In genomic region chr12:60892408-60892807, GRCm38 (mm10) we compare ENCODE assay signal across 36 mouse cellular contexts.
"Had no signal": no experiment of that assay in that cellular context is flagged by ENCODE, and none has a peak within 500 bp of the region (broad histone marks: within the 10 kb centered on the region; RNA-seq: fewer than 3 reads in every experiment).

No protein-coding gene starts in this region.

- H3K36me3 ChIP-seq: heart, embryonic 10.5 days; heart, embryonic 12.5 days; heart, embryonic 13.5 days; heart, embryonic 15.5 days; hindbrain, embryonic 10.5 days; hindbrain, embryonic 12.5 days; hindbrain, embryonic 13.5 days; hindbrain, embryonic 15.5 days; intestine, embryonic 15.5 days; kidney, embryonic 15.5 days had no signal

- H3K27me3 ChIP-seq: heart, embryonic 12.5 days; heart, embryonic 13.5 days; heart, embryonic 15.5 days; hindbrain, embryonic 12.5 days; hindbrain, embryonic 13.5 days; hindbrain, embryonic 15.5 days; intestine, embryonic 15.5 days; kidney, embryonic 15.5 days had no signal

- H3K9ac ChIP-seq: heart, embryonic 12.5 days; heart, embryonic 13.5 days; heart, embryonic 15.5 days; hindbrain, embryonic 12.5 days; hindbrain, embryonic 13.5 days; hindbrain, embryonic 14.5 days; hindbrain, embryonic 15.5 days; intestine, embryonic 15.5 days; kidney, embryonic 15.5 days had no signal

- DNase-seq: heart, postnatal 10 days; heart, postnatal 14 days; heart, postnatal 36 days; heart, postnatal 4 days; kidney, adult 11 months; kidney, adult 18-20 months; kidney, adult 2 months; kidney, adult 8-10 months; kidney, adult 9 months; kidney, postnatal 10 days; kidney, postnatal 14 days; kidney, postnatal 25 days; kidney, postnatal 36 days; kidney, postnatal 4 days; layer of hippocampus, adult 9-11 months; layer of hippocampus, postnatal 36 days had no signal

- H3K4me3 ChIP-seq: heart, embryonic 10.5 days; heart, embryonic 12.5 days; heart, embryonic 13.5 days; heart, embryonic 15.5 days; hindbrain, embryonic 10.5 days; hindbrain, embryonic 12.5 days; hindbrain, embryonic 13.5 days; hindbrain, embryonic 15.5 days; intestine, embryonic 15.5 days; kidney, embryonic 15.5 days; layer of hippocampus, adult 2 months; left cerebral cortex, adult 2 months had no signal

- H3K27ac ChIP-seq: heart, embryonic 10.5 days; heart, embryonic 13.5 days; heart, embryonic 15.5 days; hindbrain, embryonic 10.5 days; hindbrain, embryonic 12.5 days; hindbrain, embryonic 13.5 days; hindbrain, embryonic 14.5 days; hindbrain, embryonic 15.5 days; hindbrain, postnatal 0 days; intestine, embryonic 15.5 days; kidney, embryonic 15.5 days; kidney, postnatal 0 days; layer of hippocampus, adult 2 months; left cerebral cortex, adult 2 months had no signal

- H3K4me1 ChIP-seq: heart, embryonic 10.5 days; heart, embryonic 12.5 days; heart, embryonic 13.5 days; heart, embryonic 15.5 days; hindbrain, embryonic 10.5 days; hindbrain, embryonic 12.5 days; hindbrain, embryonic 13.5 days; hindbrain, embryonic 15.5 days; intestine, embryonic 15.5 days; kidney, embryonic 15.5 days had no signal

- H3K4me2 ChIP-seq: heart, embryonic 11.5 days; heart, embryonic 12.5 days; heart, embryonic 13.5 days; heart, embryonic 15.5 days; hindbrain, embryonic 12.5 days; hindbrain, embryonic 13.5 days; hindbrain, embryonic 14.5 days; hindbrain, embryonic 15.5 days; intestine, embryonic 15.5 days; kidney, embryonic 15.5 days had no signal

- ATAC-seq: hindbrain, embryonic 16.5 days; hindbrain, postnatal 0 days; inflammation-experienced regulatory T-cells, adult 6 months; intestine, embryonic 15.5 days; intestine, embryonic 16.5 days; intestine, postnatal 0 days had no signal

- H3K9me3 ChIP-seq: heart, embryonic 10.5 days; heart, embryonic 12.5 days; heart, embryonic 13.5 days; heart, embryonic 15.5 days; hindbrain, embryonic 10.5 days; hindbrain, embryonic 12.5 days; hindbrain, embryonic 13.5 days; hindbrain, embryonic 15.5 days; intestine, embryonic 15.5 days; kidney, embryonic 15.5 days had no signal
